In the genomic region with DNA sequence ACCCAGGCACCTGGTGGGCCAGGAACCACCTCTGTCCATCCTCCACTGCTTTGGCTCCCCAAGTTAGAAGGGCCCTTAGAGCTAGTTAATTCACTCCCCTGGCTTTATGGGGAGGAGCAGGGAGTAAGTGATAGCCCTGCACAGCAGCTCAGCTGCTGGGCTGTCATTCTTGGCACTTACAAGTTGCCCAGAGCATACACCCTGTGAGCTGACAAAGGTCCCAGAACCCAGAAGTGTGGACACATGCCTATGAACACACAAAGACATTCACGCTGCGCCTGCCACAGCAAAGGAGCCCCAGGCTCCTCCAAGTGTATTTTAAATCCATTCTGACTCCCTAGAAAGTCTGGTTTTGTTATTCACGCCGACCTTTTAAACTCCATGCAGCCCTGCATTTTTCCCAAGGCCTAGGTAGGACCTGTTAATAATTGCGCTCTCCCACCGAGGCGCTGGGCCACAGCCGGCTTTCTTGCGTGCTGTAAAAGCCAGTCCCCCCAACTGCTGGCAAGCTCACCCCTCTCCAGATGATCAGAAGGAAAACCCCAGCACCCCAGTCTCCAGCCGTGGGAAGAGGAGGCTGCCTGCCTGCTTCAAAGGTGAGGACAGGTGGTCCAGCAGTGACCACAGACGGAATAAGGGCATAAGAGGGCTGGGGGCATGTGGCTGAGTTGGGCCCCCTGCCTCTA, we compare ENCODE assay signal across 15 mouse cellular contexts.
DNase-seq lines count a peak whose midpoint lies in the region; ATAC-seq lines count a peak whose summit lies in the region.
"Had no signal": no experiment of that assay in that cellular context is flagged by ENCODE, and none has a peak within 500 bp of the region (broad histone marks: within the 10 kb centered on the region; RNA-seq: fewer than 3 reads in every experiment).

No protein-coding gene starts in this region.

- no peaks in the 10 kb centered on the region for H3K9me3 ChIP-seq in heart, embryonic 15.5 days (replicated peaks)
- no peaks in the 10 kb centered on the region for H3K9me3 ChIP-seq in kidney, embryonic 16.5 days (ENCODE audit: low read length)
- no peaks in the 10 kb centered on the region for H3K9me3 ChIP-seq in embryonic facial prominence, embryonic 10.5 days
- H3K9me3 ChIP-seq in limb, embryonic 12.5 days: no peaks in the 10 kb centered on the region
- H3K9me3 ChIP-seq: liver, embryonic 12.5 days; stomach, embryonic 15.5 days had no signal

- H3K4me2 ChIP-seq in heart, embryonic 15.5 days: no peak overlapping the region
- no peak overlapping the region for H3K4me2 ChIP-seq in kidney, embryonic 16.5 days (replicated peaks; ENCODE audit: low read depth, low read length)
- H3K4me2 ChIP-seq in limb, embryonic 12.5 days: peak overlapping the region; percentile 9
- H3K4me2 ChIP-seq: liver, embryonic 12.5 days; stomach, embryonic 15.5 days had no signal

- peaks cover 10% of the 10 kb centered on the region for H3K4me1 ChIP-seq in heart, embryonic 15.5 days (replicated peaks)
- peaks cover 13% of the 10 kb centered on the region for H3K4me1 ChIP-seq in kidney, embryonic 16.5 days (ENCODE audit: insufficient read depth, low read length)
- peaks cover 12% of the 10 kb centered on the region for H3K4me1 ChIP-seq in embryonic facial prominence, embryonic 10.5 days
- peaks cover 18% of the 10 kb centered on the region for H3K4me1 ChIP-seq in limb, embryonic 12.5 days (replicated peaks)
- H3K4me1 ChIP-seq: stomach, embryonic 15.5 days had no signal

- H3K36me3 ChIP-seq in heart, embryonic 15.5 days: no peaks in the 10 kb centered on the region
- H3K36me3 ChIP-seq in kidney, embryonic 16.5 days (ENCODE audit: insufficient read depth, low read length): no peaks in the 10 kb centered on the region
- no peaks in the 10 kb centered on the region for H3K36me3 ChIP-seq in embryonic facial prominence, embryonic 10.5 days (replicated peaks)
- no peaks in the 10 kb centered on the region for H3K36me3 ChIP-seq in limb, embryonic 12.5 days
- H3K36me3 ChIP-seq: liver, embryonic 12.5 days; stomach, embryonic 15.5 days had no signal

- no peak for ATAC-seq in heart, embryonic 15.5 days (replicated peaks; ENCODE audit: insufficient number of reproducible peaks, insufficient read depth, low FRiP score, low read depth)
- peak; percentile 57; the same call in 1 of the 2 replicates for ATAC-seq in kidney, embryonic 16.5 days (ENCODE audit: low FRiP score, low TSS enrichment)
- ATAC-seq in limb, embryonic 12.5 days (ENCODE audit: insufficient number of reproducible peaks, insufficient read depth, low FRiP score, low TSS enrichment, low read depth): peak; percentile 78; the same call in 1 of the 2 replicates
- ATAC-seq: CD4-positive, CD25-positive, alpha-beta regulatory T cell, adult 4 months; liver, embryonic 12.5 days had no signal

- no peak for DNase-seq in heart, postnatal 10 days
- no peak for DNase-seq in kidney, adult 9 months
- DNase-seq in embryonic facial prominence, embryonic 10.5 days (ENCODE audit: low spot score): no peak
- no peak for DNase-seq in right cerebral cortex, postnatal 10 days (ENCODE audit: low spot score in 2 of 2)
- DNase-seq: cerebellum, adult 18-20 months; heart, postnatal 36 days; lung, postnatal 10 days; right cerebral cortex, postnatal 14 days; thymus, postnatal 36 days had no signal

- 60% methylated on average over 11 of the region's 11 CpGs for WGBS in heart, embryonic 15.5 days
- WGBS in kidney, embryonic 16.5 days: 38% methylated on average over 11 of the region's 11 CpGs
- WGBS in embryonic facial prominence, embryonic 10.5 days: 55% methylated on average over 11 of the region's 11 CpGs
- 22% methylated on average over 11 of the region's 11 CpGs for WGBS in limb, embryonic 12.5 days

- H3K27ac ChIP-seq in heart, embryonic 15.5 days: peak overlapping the region; percentile 57
- peak overlapping the region; percentile 58; the same call in 1 of the 2 replicates for H3K27ac ChIP-seq in kidney, embryonic 16.5 days (ENCODE audit: low read length)
- peak overlapping the region; percentile 51; the same call in 1 of the 2 replicates for H3K27ac ChIP-seq in embryonic facial prominence, embryonic 10.5 days (replicated peaks)
- peak overlapping the region; percentile 75 for H3K27ac ChIP-seq in limb, embryonic 12.5 days
- H3K27ac ChIP-seq: liver, embryonic 12.5 days; stomach, embryonic 15.5 days had no signal

- H3K27me3 ChIP-seq in heart, embryonic 15.5 days: no peaks in the 10 kb centered on the region
- no peaks in the 10 kb centered on the region for H3K27me3 ChIP-seq in kidney, embryonic 16.5 days (ENCODE audit: insufficient read depth, low read length)
- no peaks in the 10 kb centered on the region for H3K27me3 ChIP-seq in embryonic facial prominence, embryonic 10.5 days (replicated peaks; ENCODE audit: low read depth, poor library complexity, severe bottlenecking)
- H3K27me3 ChIP-seq in limb, embryonic 12.5 days: peaks cover 77% of the 10 kb centered on the region
- H3K27me3 ChIP-seq: liver, embryonic 12.5 days; stomach, embryonic 15.5 days had no signal

- intact Hi-C loops in heart, postnatal 10 days (cut with DNase I): no loop called here

- no peak overlapping the region for H3K4me3 ChIP-seq in heart, embryonic 15.5 days
- no peak overlapping the region for H3K4me3 ChIP-seq in kidney, embryonic 16.5 days (ENCODE audit: low read length)
- H3K4me3 ChIP-seq in embryonic facial prominence, embryonic 10.5 days: no peak overlapping the region
- H3K4me3 ChIP-seq in limb, embryonic 12.5 days (replicated peaks): no peak overlapping the region
- H3K4me3 ChIP-seq: liver, embryonic 12.5 days; stomach, embryonic 15.5 days had no signal

- no peak overlapping the region for H3K9ac ChIP-seq in heart, embryonic 15.5 days
- peak overlapping the region; percentile 26; the same call in 1 of the 2 replicates for H3K9ac ChIP-seq in kidney, embryonic 16.5 days (replicated peaks; ENCODE audit: low read length)
- no peak overlapping the region for H3K9ac ChIP-seq in limb, embryonic 12.5 days (replicated peaks)
- H3K9ac ChIP-seq: liver, embryonic 12.5 days; stomach, embryonic 15.5 days had no signal
